Mouse (Mus musculus): ENCODE results near the gene Fxyd1. TPM values are rescaled to one million over a fixed set of nuclear protein-coding genes. Genes with fewer than 3 reads are reported as not detected.

Gene Fxyd1
- polyA plus RNA-seq, 1 experiment from 2014 or later, result 86.7 TPM

- 30% methylated on average over 10 of the region's 10 CpGs for WGBS
- Histone ChIP-seq H3K4me1 (ENCODE audit: control insufficient read depth, insufficient read depth, low read length) (peaks cover 55% of the 10 kb centered on the region), H3K9me3 (ENCODE audit: control insufficient read depth, low read depth, low read length) (no peaks in the 10 kb centered on the region), H3K27ac (ENCODE audit: low read length) (peak overlapping the region; percentile 72; the same call in 1 of the 2 replicates), H3K9ac (replicated peaks; ENCODE audit: low read depth, low read length) (0 out of 2 replicates have a peak overlapping the region, but pooled peaks have one; percentile 6), H3K4me2 (replicated peaks; ENCODE audit: low read depth, low read length) (peak overlapping the region; percentile 35; the same call in 1 of the 2 replicates), H3K27me3 (ENCODE audit: control insufficient read depth, insufficient read depth, low read length) (peaks cover 24% of the 10 kb centered on the region), H3K4me3 (ENCODE audit: low read depth, low read length) (0 out of 2 replicates have a peak overlapping the region, but pooled peaks have one; percentile 19), H3K36me3 (ENCODE audit: control insufficient read depth, insufficient read depth, low read length) (no peaks in the 10 kb centered on the region)
- ATAC-seq (ENCODE audit: insufficient number of reproducible peaks, insufficient read depth, low FRiP score, low read depth), result no peak
Measured at GRCm38 (mm10) chr7:31053882-31054447, 3.0 kb downstream of the Fxyd1 start.

- Histone ChIP-seq H3K4me1 (ENCODE audit: control insufficient read depth, insufficient read depth, low read length) (peaks cover 54% of the 10 kb centered on the region), H3K4me2 (replicated peaks; ENCODE audit: low read depth, low read length) (peak overlapping the region; percentile 31), H3K36me3 (ENCODE audit: control insufficient read depth, insufficient read depth, low read length) (no peaks in the 10 kb centered on the region), H3K4me3 (ENCODE audit: low read depth, low read length) (peak overlapping the region; percentile 12; the same call in 1 of the 2 replicates), H3K9ac (replicated peaks; ENCODE audit: low read depth, low read length) (no peak overlapping the region), H3K27ac (ENCODE audit: low read length) (no peak overlapping the region), H3K9me3 (ENCODE audit: control insufficient read depth, low read depth, low read length) (no peaks in the 10 kb centered on the region), H3K27me3 (ENCODE audit: control insufficient read depth, insufficient read depth, low read length) (peaks cover 24% of the 10 kb centered on the region)
- WGBS, result 4% methylated on average over 34 of the region's 34 CpGs
- ATAC-seq (ENCODE audit: insufficient number of reproducible peaks, insufficient read depth, low FRiP score, low read depth), result peak; percentile 24; the same call in 1 of the 2 replicates
Measured at GRCm38 (mm10) chr7:31052636-31053434, 4.2 kb downstream of the Fxyd1 start.

GRCm38 (mm10) chr7:31052251-31052635 lies 4.8 kb downstream of the Fxyd1 start:
- whole genome bisulfite sequencing, result 8% methylated on average over 22 of the region's 22 CpGs
- Histone ChIP-seq H3K27me3 (ENCODE audit: control insufficient read depth, insufficient read depth, low read length) (peaks cover 24% of the 10 kb centered on the region), H3K9ac (replicated peaks; ENCODE audit: low read depth, low read length) (no peak overlapping the region), H3K27ac (ENCODE audit: low read length) (no peak overlapping the region), H3K9me3 (ENCODE audit: control insufficient read depth, low read depth, low read length) (no peaks in the 10 kb centered on the region), H3K36me3 (ENCODE audit: control insufficient read depth, insufficient read depth, low read length) (no peaks in the 10 kb centered on the region), H3K4me3 (ENCODE audit: low read depth, low read length) (peak overlapping the region; percentile 12; the same call in 1 of the 2 replicates), H3K4me1 (ENCODE audit: control insufficient read depth, insufficient read depth, low read length) (peaks cover 54% of the 10 kb centered on the region), H3K4me2 (replicated peaks; ENCODE audit: low read depth, low read length) (peak overlapping the region; percentile 31)
- no peak for ATAC-seq (ENCODE audit: insufficient number of reproducible peaks, insufficient read depth, low FRiP score, low read depth)

GRCm38 (mm10) chr7:31051321-31052021 lies 5.5 kb downstream of the Fxyd1 start, which contains the start of gene Fxyd7:
Gene Fxyd7, minus strand, starts transcription at chr7:31051467.
- H3K9ac ChIP-seq (replicated peaks; ENCODE audit: low read depth, low read length), result no peak within 1 kb of the TSS
- 1% methylated on average over 26 of the region's 28 CpGs for WGBS
- H3K27ac ChIP-seq (ENCODE audit: low read length), result no peak within 1 kb of the TSS
- peaks cover 24% of the 10 kb centered on the region for H3K27me3 ChIP-seq (ENCODE audit: control insufficient read depth, insufficient read depth, low read length)
- peaks cover 54% of the 10 kb centered on the region for H3K4me1 ChIP-seq (ENCODE audit: control insufficient read depth, insufficient read depth, low read length)
- no peaks in the 10 kb centered on the region for H3K9me3 ChIP-seq (ENCODE audit: control insufficient read depth, low read depth, low read length)
- peak within 1 kb of the TSS; percentile 29; the same call in 1 of the 2 replicates for H3K4me3 ChIP-seq (ENCODE audit: low read depth, low read length)
- no peak for ATAC-seq (ENCODE audit: insufficient number of reproducible peaks, insufficient read depth, low FRiP score, low read depth)
- peak within 1 kb of the TSS; percentile 41 for H3K4me2 ChIP-seq (replicated peaks; ENCODE audit: low read depth, low read length)
- no peaks in the 10 kb centered on the region for H3K36me3 ChIP-seq (ENCODE audit: control insufficient read depth, insufficient read depth, low read length)

- H3K27ac ChIP-seq (ENCODE audit: low read length), result no peak overlapping the region
- H3K4me3 ChIP-seq (ENCODE audit: low read depth, low read length), result peak overlapping the region; percentile 29; the same call in 1 of the 2 replicates
- H3K4me2 ChIP-seq (replicated peaks; ENCODE audit: low read depth, low read length), result peak overlapping the region; percentile 41
- ATAC-seq (ENCODE audit: insufficient number of reproducible peaks, insufficient read depth, low FRiP score, low read depth), result no peak
- no peaks in the 10 kb centered on the region for H3K36me3 ChIP-seq (ENCODE audit: control insufficient read depth, insufficient read depth, low read length)
- peaks cover 54% of the 10 kb centered on the region for H3K4me1 ChIP-seq (ENCODE audit: control insufficient read depth, insufficient read depth, low read length)
- peaks cover 24% of the 10 kb centered on the region for H3K27me3 ChIP-seq (ENCODE audit: control insufficient read depth, insufficient read depth, low read length)
- 2% methylated on average over 9 of the region's 9 CpGs for WGBS
- no peaks in the 10 kb centered on the region for H3K9me3 ChIP-seq (ENCODE audit: control insufficient read depth, low read depth, low read length)
- H3K9ac ChIP-seq (replicated peaks; ENCODE audit: low read depth, low read length), result no peak overlapping the region
Measured at GRCm38 (mm10) chr7:31050921-31051320, 6.1 kb downstream of the Fxyd1 start.

- Histone ChIP-seq H3K27me3 (ENCODE audit: control insufficient read depth, insufficient read depth, low read length) (peaks cover 24% of the 10 kb centered on the region), H3K9ac (replicated peaks; ENCODE audit: low read depth, low read length) (no peak overlapping the region), H3K4me3 (ENCODE audit: low read depth, low read length) (peak overlapping the region; percentile 29; the same call in 1 of the 2 replicates), H3K4me1 (ENCODE audit: control insufficient read depth, insufficient read depth, low read length) (peaks cover 54% of the 10 kb centered on the region), H3K27ac (ENCODE audit: low read length) (no peak overlapping the region), H3K9me3 (ENCODE audit: control insufficient read depth, low read depth, low read length) (no peaks in the 10 kb centered on the region), H3K36me3 (ENCODE audit: control insufficient read depth, insufficient read depth, low read length) (no peaks in the 10 kb centered on the region), H3K4me2 (replicated peaks; ENCODE audit: low read depth, low read length) (peak overlapping the region; percentile 41)
- ATAC-seq (ENCODE audit: insufficient number of reproducible peaks, insufficient read depth, low FRiP score, low read depth), result no peak
- WGBS, result 5% methylated on average over 6 of the region's 6 CpGs
Measured at GRCm38 (mm10) chr7:31050487-31050886, 6.5 kb downstream of the Fxyd1 start.

GRCm38 (mm10) chr7:31049846-31050281 lies 7.1 kb downstream of the Fxyd1 start:
- Histone ChIP-seq H3K4me1 (ENCODE audit: control insufficient read depth, insufficient read depth, low read length) (peaks cover 52% of the 10 kb centered on the region), H3K36me3 (ENCODE audit: control insufficient read depth, insufficient read depth, low read length) (no peaks in the 10 kb centered on the region), H3K9ac (replicated peaks; ENCODE audit: low read depth, low read length) (no peak overlapping the region), H3K4me3 (ENCODE audit: low read depth, low read length) (peak overlapping the region; percentile 29; the same call in 1 of the 2 replicates), H3K27me3 (ENCODE audit: control insufficient read depth, insufficient read depth, low read length) (peaks cover 24% of the 10 kb centered on the region), H3K4me2 (replicated peaks; ENCODE audit: low read depth, low read length) (peak overlapping the region; percentile 41), H3K9me3 (ENCODE audit: control insufficient read depth, low read depth, low read length) (no peaks in the 10 kb centered on the region), H3K27ac (ENCODE audit: low read length) (no peak overlapping the region)
- ATAC-seq (ENCODE audit: insufficient number of reproducible peaks, insufficient read depth, low FRiP score, low read depth), result peak; percentile 26; the same call in 1 of the 2 replicates
- under 1% methylated on average over 13 of the region's 15 CpGs for WGBS
